Mouse (Mus musculus) kidney, postnatal 0 days (tissue): ENCODE measurements around the gene Zdbf2. TPM values are rescaled to one million over a fixed set of nuclear protein-coding genes. Genes with fewer than 3 reads are reported as not detected.
A peak's percentile ranks its signal among the peaks of the same experiment; 100 is the strongest.

Source experiments
- ATAC-seq: fragments of 200-750 bp; cut with Nextera tagmentation; replicated peaks from 2 replicates; pipeline ENCODE4 v1.8.0; 2017; ENCODE audit warnings: low read depth, moderate number of reproducible peaks, moderate TSS enrichment, moderate library complexity; ENCODE audit not compliant: low FRiP score
- DNase-seq: peaks from one replicate; pipeline ENCODE4 v3.0.0-alpha.2; 2016; ENCODE audit warnings: low spot score
- H3K27ac ChIP-seq: fragments of 300-500 bp; sonication (generic); 2 replicates; pipeline ENCODE4 v1.5.1; 2014; ENCODE audit warnings: mild to moderate bottlenecking
- H3K27me3 ChIP-seq: fragments of 300-500 bp; sonication (generic); 2 replicates; pipeline ENCODE4 v1.6.1; 2014; ENCODE audit warnings: low read length, mixed read lengths; ENCODE audit not compliant: insufficient read depth
- H3K36me3 ChIP-seq: fragments of 300-500 bp; sonication (generic); 2 replicates; pipeline ENCODE4 v1.6.1; 2014; ENCODE audit warnings: low read length, mixed read lengths; ENCODE audit not compliant: insufficient read depth
- H3K4me1 ChIP-seq: fragments of 300-500 bp; sonication (generic); replicated peaks from 2 replicates; pipeline ENCODE4 v1.6.1; 2014; ENCODE audit warnings: antibody characterized with exemption, low read length, mixed read lengths; ENCODE audit not compliant: insufficient read depth
- H3K4me2 ChIP-seq: fragments of 300-500 bp; sonication (generic); 2 replicates; pipeline ENCODE4 v1.6.1; 2014; ENCODE audit warnings: mild to moderate bottlenecking, low read length, moderate library complexity, mixed read lengths
- H3K4me3 ChIP-seq: fragments of 300-500 bp; sonication (generic); replicated peaks from 2 replicates; pipeline ENCODE4 v1.5.1; 2014; ENCODE audit warnings: low read depth, low read length
- H3K9ac ChIP-seq: fragments of 300-500 bp; sonication (generic); 2 replicates; pipeline ENCODE4 v1.6.1; 2014; ENCODE audit warnings: low read depth, low read length
- H3K9me3 ChIP-seq: fragments of 300-500 bp; sonication (generic); replicated peaks from 2 replicates; pipeline ENCODE4 v1.6.1; 2016; ENCODE audit warnings: low read length, inconsistent platforms, mixed read lengths
- CTCF ChIP-seq: IDR thresholded peaks from 2 replicates; pipeline ENCODE4 v1.5.1; 2016; ENCODE audit warnings: antibody characterized with exemption, low read depth, mild to moderate bottlenecking, moderate library complexity
- WGBS: fragments of 180-500 bp; shearing (Covaris S2); extraction: QIAGEN DNeasy Blood & Tissue Kit; methylation state at CpG from one replicate; pipeline ENCODE4 v1.1.7; 2014; 5-methylcytosine and 5-hydroxymethylcytosine counted together
- polyA plus RNA-seq: library from polyadenylated mRNA; unstranded; fragments of >200 nt; fragmentation: Nextera tagmentation; extraction: Ambion mirVana; gene quantifications from 2 replicates; pipeline ENCODE4 v1.2.1, GENCODE M21; 2015

The Zdbf2 gene
- polyA plus RNA-seq, 1 experiment from 2014 or later = 2.3 TPM

GRCm38 (mm10) chr1:63243854-63244253, 29.2 kb upstream of the Zdbf2 start:
- Histone ChIP-seq H3K4me2 (no peak overlapping the region), H3K27ac (no peak overlapping the region), H3K4me1 (0 out of 2 replicates have a peak, but pooled peaks cover 3% of the 10 kb centered on the region), H3K36me3 (no peaks in the 10 kb centered on the region), H3K27me3 (peaks cover 34% of the 10 kb centered on the region), H3K4me3 (no peak overlapping the region), H3K9ac (no peak overlapping the region), H3K9me3 (no peaks in the 10 kb centered on the region)
- DNase-seq (no peak), ATAC-seq (no peak)
- no peak for TF ChIP-seq CTCF
- WGBS = 63% methylated on average over 4 of the region's 4 CpGs

GRCm38 (mm10) chr1:63246862-63247521, 26.1 kb upstream of the Zdbf2 start:
- Histone ChIP-seq H3K4me1 (0 out of 2 replicates have a peak, but pooled peaks cover 3% of the 10 kb centered on the region), H3K36me3 (no peaks in the 10 kb centered on the region), H3K9ac (no peak overlapping the region), H3K9me3 (no peaks in the 10 kb centered on the region), H3K4me3 (no peak overlapping the region), H3K4me2 (no peak overlapping the region), H3K27ac (no peak overlapping the region), H3K27me3 (peaks cover 63% of the 10 kb centered on the region)
- no peak for DNase-seq
- TF ChIP-seq CTCF = no peak
- WGBS = 3% methylated on average over 16 of the region's 16 CpGs
- ATAC-seq = no peak

- no peak overlapping the region for H3K9ac ChIP-seq
Observed at GRCm38 (mm10) chr1:63247831-63248359, 25.2 kb upstream of the Zdbf2 start.

GRCm38 (mm10) chr1:63248360-63248851, 24.7 kb upstream of the Zdbf2 start:
- peaks cover 77% of the 10 kb centered on the region for H3K27me3 ChIP-seq
- ATAC-seq (no peak), DNase-seq (no peak)
- H3K4me1 ChIP-seq = 0 out of 2 replicates have a peak, but pooled peaks cover 3% of the 10 kb centered on the region
- no peaks in the 10 kb centered on the region for H3K36me3 ChIP-seq
- H3K4me3 ChIP-seq = peak overlapping the region; percentile 23; the same call in 1 of the 2 replicates
- H3K4me2 ChIP-seq = peak overlapping the region; percentile 52
- 3% methylated on average over 37 of the region's 44 CpGs for WGBS
- H3K27ac ChIP-seq = no peak overlapping the region
- H3K9me3 ChIP-seq = no peaks in the 10 kb centered on the region
- no peak for TF ChIP-seq CTCF
- no peak overlapping the region for H3K9ac ChIP-seq

More at GRCm38 (mm10) chr1:63247831-63248359, 25.2 kb upstream of the Zdbf2 start:
- DNase-seq (no peak), ATAC-seq (no peak)
- Histone ChIP-seq H3K4me1 (0 out of 2 replicates have a peak, but pooled peaks cover 3% of the 10 kb centered on the region), H3K27me3 (peaks cover 72% of the 10 kb centered on the region), H3K36me3 (no peaks in the 10 kb centered on the region), H3K27ac (no peak overlapping the region), H3K4me2 (peak overlapping the region; percentile 52), H3K4me3 (peak overlapping the region; percentile 23; the same call in 1 of the 2 replicates), H3K9me3 (no peaks in the 10 kb centered on the region)
- no peak for TF ChIP-seq CTCF
- 1% methylated on average over 18 of the region's 18 CpGs for WGBS

- no peak for DNase-seq
- 58% methylated on average over 4 of the region's 4 CpGs for WGBS
- H3K27ac ChIP-seq = no peak overlapping the region
- peaks cover 77% of the 10 kb centered on the region for H3K27me3 ChIP-seq
- H3K36me3 ChIP-seq = no peaks in the 10 kb centered on the region
- H3K4me3 ChIP-seq = no peak overlapping the region
- 0 out of 2 replicates have a peak, but pooled peaks cover 3% of the 10 kb centered on the region for H3K4me1 ChIP-seq
- TF ChIP-seq CTCF = no peak
- no peak overlapping the region for H3K9ac ChIP-seq
- H3K9me3 ChIP-seq = no peaks in the 10 kb centered on the region
- no peak for ATAC-seq
- H3K4me2 ChIP-seq = no peak overlapping the region
Observed at GRCm38 (mm10) chr1:63249261-63249660, 23.8 kb upstream of the Zdbf2 start.

GRCm38 (mm10) chr1:63252351-63253209, 20.5 kb upstream of the Zdbf2 start:
- H3K4me1 ChIP-seq = no peaks in the 10 kb centered on the region
- peak; percentile 54; the same call in 1 of the 2 replicates for TF ChIP-seq CTCF
- H3K9ac ChIP-seq = no peak overlapping the region
- ATAC-seq = no peak
- H3K27me3 ChIP-seq = peaks cover 82% of the 10 kb centered on the region
- 47% methylated on average over 24 of the region's 24 CpGs for WGBS
- no peaks in the 10 kb centered on the region for H3K9me3 ChIP-seq
- H3K4me2 ChIP-seq = no peak overlapping the region
- DNase-seq = no peak
- H3K36me3 ChIP-seq = no peaks in the 10 kb centered on the region
- H3K4me3 ChIP-seq = no peak overlapping the region
- H3K27ac ChIP-seq = no peak overlapping the region
